ENCODE assay signal across 10 mouse cellular contexts in genomic region chr15:6278606-6279468, GRCm38 (mm10). TPM values are rescaled to one million over a fixed set of nuclear protein-coding genes. Genes with fewer than 3 reads are reported as not detected.
DNase-seq lines count a peak whose midpoint lies in the region; ATAC-seq and TF ChIP-seq lines count a peak whose summit lies in the region.
"Had no signal": no experiment of that assay in that cellular context is flagged by ENCODE, and none has a peak within 500 bp of the region (broad histone marks: within the 10 kb centered on the region; RNA-seq: fewer than 3 reads in every experiment).

No protein-coding gene starts in this region.

- H3K4me2 ChIP-seq in lung, embryonic 14.5 days: peak overlapping the region; percentile 25
- H3K4me2 ChIP-seq: midbrain, embryonic 12.5 days had no signal

- WGBS in lung, embryonic 14.5 days: 24% methylated on average over 11 of the region's 11 CpGs
- WGBS in small intestine, adult 2 months: 49% methylated on average over 11 of the region's 11 CpGs

- no peaks in the 10 kb centered on the region for H3K27me3 ChIP-seq in lung, embryonic 14.5 days (ENCODE audit: insufficient read depth, low read length)
- H3K27me3 ChIP-seq in small intestine, adult 2 months (ENCODE audit: control insufficient read depth, insufficient read depth, low read length): no peaks in the 10 kb centered on the region
- H3K27me3 ChIP-seq: midbrain, embryonic 12.5 days had no signal

- no peak for TF ChIP-seq POLR2A in small intestine, adult 2 months (IDR thresholded peaks at IDR 0.05; ENCODE audit: low read depth, low read length)

- no peaks in the 10 kb centered on the region for H3K9me3 ChIP-seq in lung, embryonic 14.5 days (ENCODE audit: low read depth, low read length)
- H3K9me3 ChIP-seq: midbrain, embryonic 12.5 days had no signal

- H3K27ac ChIP-seq in lung, embryonic 14.5 days (ENCODE audit: low read depth): peak overlapping the region; percentile 59; the same call in 1 of the 2 replicates
- H3K27ac ChIP-seq in small intestine, adult 2 months (ENCODE audit: insufficient read depth, low read depth, low read length): peak overlapping the region; percentile 46; the same call in 1 of the 2 replicates
- H3K27ac ChIP-seq: midbrain, embryonic 12.5 days had no signal

- no peaks in the 10 kb centered on the region for H3K36me3 ChIP-seq in lung, embryonic 14.5 days (ENCODE audit: insufficient read depth)
- no peaks in the 10 kb centered on the region for H3K36me3 ChIP-seq in small intestine, adult 2 months (ENCODE audit: control insufficient read depth, insufficient read depth, low read length)
- H3K36me3 ChIP-seq: midbrain, embryonic 12.5 days had no signal

- TF ChIP-seq CTCF in lung, embryonic 14.5 days (IDR thresholded peaks at IDR 0.05; ENCODE audit: low read depth): no peak
- no peak for TF ChIP-seq CTCF in small intestine, adult 2 months (IDR thresholded peaks at IDR 0.05; ENCODE audit: extremely low read depth, insufficient read length, insufficient replicate concordance, low read depth, low read length)

- no peak overlapping the region for H3K4me3 ChIP-seq in lung, embryonic 14.5 days (ENCODE audit: low read depth, low read length)
- H3K4me3 ChIP-seq in small intestine, adult 2 months (ENCODE audit: low read depth, low read length): no peak overlapping the region
- H3K4me3 ChIP-seq: midbrain, embryonic 12.5 days had no signal

- no peak overlapping the region for H3K9ac ChIP-seq in lung, embryonic 14.5 days
- H3K9ac ChIP-seq: midbrain, embryonic 12.5 days had no signal

- DNase-seq in lung, embryonic 14.5 days: peak; percentile 83
- no peak for DNase-seq in lung, postnatal 14 days
- DNase-seq in forelimb bud, embryonic 11.5 days (ENCODE audit: low read depth, low spot score): peak; percentile 41
- peak; percentile 11 to 32 for DNase-seq in heart, postnatal 36 days
- DNase-seq in ovary, adult 18-20 months (ENCODE audit: low spot score): no peak
- DNase-seq in thymus, postnatal 36 days: no peak
- DNase-seq: gastrocnemius, postnatal 10 days; thymus, postnatal 25 days had no signal

- peak; percentile 59 for ATAC-seq in lung, embryonic 14.5 days (ENCODE audit: insufficient read depth)

- peaks cover 14% of the 10 kb centered on the region for H3K4me1 ChIP-seq in lung, embryonic 14.5 days (ENCODE audit: insufficient read depth)
- H3K4me1 ChIP-seq in small intestine, adult 2 months (ENCODE audit: control insufficient read depth, insufficient read depth, insufficient read length, low read length): no peaks in the 10 kb centered on the region
- H3K4me1 ChIP-seq: midbrain, embryonic 12.5 days had no signal

- intact Hi-C loops in heart, postnatal 36 days (cut with DNase I): loop anchor here (2.0 kb wide), 1 partner anchor 40 kb away; no protein-coding TSS in a partner anchor

RNA-seq across cellular contexts. Expression of gene Dab2, which starts 20.8 kb away (rescaled TPM):
- 50.0 and 53.2 TPM in 2 replicates for polyA plus RNA-seq in lung, embryonic 14.5 days (2014; fragmentation: Nextera tagmentation; extraction: Ambion mirVana)
- 10 to 100 TPM; 28.8 to 33.2 TPM for total RNA-seq in heart, postnatal 36 days (2021)
- 4.0 TPM in 2 replicates for polyA plus RNA-seq in small intestine, adult 2 months (2012; rRNA removed)

Comparison
In these comparisons a context has a peak if more than half of its experiments do, and no peak if none do; other contexts are left out.
1. DNase-seq: peak in lung, embryonic 14.5 days (single experiment), forelimb bud, embryonic 11.5 days (single experiment) and heart, postnatal 36 days (2 of 2); none in lung, postnatal 14 days (single experiment), ovary, adult 18-20 months (single experiment) and thymus, postnatal 36 days (0 of 2).
2. RNA of gene Dab2, which starts 20.8 kb away (polyA plus RNA-seq): 50.0 to 53.2 TPM in lung, embryonic 14.5 days; 4.0 TPM in small intestine, adult 2 months; every median in the first group is over 10 times any median in the second.